Mouse (Mus musculus): ENCODE data around the gene Sox30. TPM values are rescaled to one million over a fixed set of nuclear protein-coding genes. Genes with fewer than 3 reads are reported as not detected.
"Not testable (repeated sequence)": the region's sequence is repeated elsewhere in the genome, so short reads cannot be mapped to it uniquely, and the experiment has no call there.

The Sox30 gene
- total RNA-seq, 2 experiments from 2014 or later, result 0.14 to 0.24 TPM

- no peak for DNase-seq
- intact Hi-C loops (cut with DNase I), result no loop called here
These were observed 12.0 kb downstream of the Sox30 start for GRCm38 (mm10) chr11:45992087-45992486.

GRCm38 (mm10) chr11:46016061-46016460 is 36.0 kb downstream of the Sox30 start:
- peak; percentile 78 to 84 for DNase-seq
- intact Hi-C loops (cut with DNase I), result loop anchor here (5.0 kb wide), 1 partner anchor 201 kb away; no protein-coding TSS in a partner anchor

GRCm38 (mm10) chr11:46020246-46020645 is 40.1 kb downstream of the Sox30 start:
- intact Hi-C loops (cut with DNase I), result no loop called here
- DNase-seq, result no peak

GRCm38 (mm10) chr11:46021850-46022249 is 41.7 kb downstream of the Sox30 start:
- DNase-seq, result no peak
- intact Hi-C loops (cut with DNase I), result no loop called here

- no peak for DNase-seq
- intact Hi-C loops (cut with DNase I), result no loop called here
These were observed 42.9 kb downstream of the Sox30 start for GRCm38 (mm10) chr11:46022983-46023382.

- DNase-seq, result peak; percentile 13 to 51
- intact Hi-C loops (cut with DNase I), result no loop called here
These were observed 45.9 kb downstream of the Sox30 start for GRCm38 (mm10) chr11:46025962-46026392.

- intact Hi-C loops (cut with DNase I), result no loop called here
- DNase-seq, result no peak
These were observed 48.1 kb downstream of the Sox30 start for GRCm38 (mm10) chr11:46027952-46028814.

GRCm38 (mm10) chr11:46029485-46029884 is 49.4 kb downstream of the Sox30 start:
- intact Hi-C loops (cut with DNase I), result no loop called here
- no peak for DNase-seq

GRCm38 (mm10) chr11:46030026-46030425 is 49.9 kb downstream of the Sox30 start:
- intact Hi-C loops (cut with DNase I), result no loop called here
- no peak for DNase-seq

- DNase-seq, result no peak
- intact Hi-C loops (cut with DNase I), result no loop called here
These were observed 51.4 kb downstream of the Sox30 start for GRCm38 (mm10) chr11:46031470-46031869.

GRCm38 (mm10) chr11:46032956-46033355 is 52.8 kb downstream of the Sox30 start:
- intact Hi-C loops (cut with DNase I), result no loop called here
- no peak for DNase-seq

GRCm38 (mm10) chr11:46036374-46036773 is 56.3 kb downstream of the Sox30 start:
- intact Hi-C loops (cut with DNase I), result no loop called here
- DNase-seq, result no peak

- intact Hi-C loops (cut with DNase I), result no loop called here
- DNase-seq, result no peak
These were observed 58.8 kb downstream of the Sox30 start for GRCm38 (mm10) chr11:46038901-46039300.

GRCm38 (mm10) chr11:46039335-46039734 is 59.2 kb downstream of the Sox30 start:
- DNase-seq, result peak; percentile 40 to 59
- intact Hi-C loops (cut with DNase I), result no loop called here

GRCm38 (mm10) chr11:46040841-46041556 is 60.9 kb downstream of the Sox30 start:
- intact Hi-C loops (cut with DNase I), result no loop called here
- no peak for DNase-seq

GRCm38 (mm10) chr11:46041607-46042267 is 61.6 kb downstream of the Sox30 start:
- intact Hi-C loops (cut with DNase I), result no loop called here
- no peak for DNase-seq

GRCm38 (mm10) chr11:46044781-46045180 is 64.7 kb downstream of the Sox30 start:
- no peak for DNase-seq
- intact Hi-C loops (cut with DNase I), result loop anchor here (5.0 kb wide), 1 partner anchor 87 kb away; the partner anchor contains the start of gene Thg1l

- no peak for DNase-seq
- intact Hi-C loops (cut with DNase I), result loop anchor here (5.0 kb wide), 1 partner anchor 90 kb away; the partner anchor contains the start of gene Thg1l
These were observed 67.2 kb downstream of the Sox30 start for GRCm38 (mm10) chr11:46047264-46047663.

- peak; percentile 81 to 87 for DNase-seq
- intact Hi-C loops (cut with DNase I), result loop anchor here (1.0 kb wide), 2 partner anchors 76 to 163 kb away; no protein-coding TSS in a partner anchor
These were observed 72.1 kb downstream of the Sox30 start, which contains the start of gene Gm12166 for GRCm38 (mm10) chr11:46052105-46052659. Gene Gm12166 (minus strand): TSS chr11:46052321.

- intact Hi-C loops (cut with DNase I); DNase-seq: not testable (repeated sequence)
These were observed 73.3 kb downstream of the Sox30 start for GRCm38 (mm10) chr11:46053457-46053856.

All from heart, postnatal 14 days (tissue).